Mouse (Mus musculus) cerebellum, adult 2 months (tissue): ENCODE measurements around the gene Mybpc1.

ENCODE experiments used
- CTCF ChIP-seq: fragments of 200-500 bp; IDR thresholded peaks from 2 replicates; pipeline ENCODE4 v1.5.1; 2011; ENCODE audit warnings: low read depth, mild to moderate bottlenecking, control low read depth, low read length, moderate library complexity, borderline replicate concordance; ENCODE audit not compliant: insufficient read depth
- POLR2A ChIP-seq: fragments of 200-500 bp; IDR thresholded peaks from 2 replicates; pipeline ENCODE4 v1.6.1; 2011; ENCODE audit warnings: low read length, control low read depth, borderline replicate concordance; ENCODE audit not compliant: insufficient read depth

GRCm38 (mm10) chr10:88510503-88511271, 94.3 kb downstream of the Mybpc1 start:
- TF ChIP-seq CTCF (no peak), POLR2A (no peak)
